Mouse (Mus musculus) CD4-positive, CD25-positive, alpha-beta regulatory T cell, adult 2 months (primary cell): ENCODE data around the gene Olfr1441.
A peak's percentile ranks its signal among the peaks of the same experiment; 100 is the strongest.

Experiments
- DNase-seq: peaks from one replicate; pipeline ENCODE4 v3.0.0-alpha.2; 2012; ENCODE audit warnings: low read depth, low spot score

Olfr1441 gene

DNA sequence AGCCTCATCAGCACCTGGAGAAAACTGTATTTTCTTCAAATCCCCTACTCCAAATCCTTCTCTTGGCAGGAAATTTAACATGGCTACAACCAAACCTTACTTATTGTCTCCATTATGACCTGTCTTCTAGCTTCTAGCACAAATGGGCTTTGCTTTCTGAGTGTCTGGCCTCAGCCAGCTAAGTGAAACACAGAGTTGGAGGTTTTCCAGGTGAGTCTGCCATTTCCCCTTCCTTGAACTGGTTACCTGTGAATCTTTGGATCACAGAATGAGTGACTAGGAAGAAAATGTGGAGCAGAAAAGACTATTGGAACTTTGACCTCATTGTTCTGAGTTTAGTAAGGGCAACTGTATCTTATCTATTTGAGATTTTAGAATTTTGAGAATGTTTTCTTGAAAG, at the start of gene Olfr1441:
Olfr1441 (plus strand) TSS at position 73 of the 400 bp plus-strand sequence.
- DNase-seq, result no peak

DNA sequence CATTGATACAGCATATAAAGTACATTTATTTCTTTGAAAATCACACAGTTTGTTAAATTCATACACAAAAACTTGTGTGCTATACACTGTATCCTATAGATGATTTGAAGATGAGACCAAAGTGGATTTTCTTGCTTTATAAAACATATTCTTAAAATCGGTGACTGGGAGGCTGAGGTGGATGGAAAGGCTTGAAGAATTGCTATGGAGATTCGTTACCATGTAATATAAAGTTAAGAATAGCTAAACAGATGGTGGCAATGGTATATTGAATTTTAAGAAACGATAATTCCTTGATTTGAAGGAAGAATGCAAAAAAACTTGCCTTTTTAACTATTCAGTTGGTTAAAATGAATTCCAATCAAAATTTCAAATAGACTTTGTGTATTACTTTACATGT, 44.2 kb upstream of the Olfr1441 start:
- no peak for DNase-seq

- no peak for DNase-seq
Measured at GRCm38 (mm10) chr19:12374465-12375025, 42.7 kb upstream of the Olfr1441 start.

DNA sequence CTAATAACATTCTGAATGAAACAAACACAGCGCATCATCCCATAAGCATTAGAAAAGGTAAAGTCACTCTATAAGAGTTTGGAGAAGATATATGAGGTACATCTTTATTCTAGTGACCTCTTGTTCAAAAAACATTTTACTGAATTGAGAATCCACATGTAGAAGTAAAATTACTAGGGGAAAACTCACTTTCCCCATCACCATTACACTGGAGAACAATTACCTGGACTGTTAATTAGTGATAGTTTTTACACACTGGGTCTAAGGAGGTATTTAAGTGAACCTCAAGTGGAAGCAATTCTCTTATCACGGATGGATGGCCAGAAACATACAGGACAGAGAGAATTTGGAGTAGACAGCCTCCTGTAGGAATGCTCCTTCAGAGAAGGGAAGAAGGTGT, 30.3 kb upstream of the Olfr1441 start, which contains the start of gene Olfr1440:
Olfr1440 (plus strand) TSS at position 301 of the 400 bp plus-strand sequence.
- no peak for DNase-seq

- DNase-seq, result no peak
Measured at GRCm38 (mm10) chr19:12413737-12414136, 3.5 kb upstream of the Olfr1441 start.

DNA sequence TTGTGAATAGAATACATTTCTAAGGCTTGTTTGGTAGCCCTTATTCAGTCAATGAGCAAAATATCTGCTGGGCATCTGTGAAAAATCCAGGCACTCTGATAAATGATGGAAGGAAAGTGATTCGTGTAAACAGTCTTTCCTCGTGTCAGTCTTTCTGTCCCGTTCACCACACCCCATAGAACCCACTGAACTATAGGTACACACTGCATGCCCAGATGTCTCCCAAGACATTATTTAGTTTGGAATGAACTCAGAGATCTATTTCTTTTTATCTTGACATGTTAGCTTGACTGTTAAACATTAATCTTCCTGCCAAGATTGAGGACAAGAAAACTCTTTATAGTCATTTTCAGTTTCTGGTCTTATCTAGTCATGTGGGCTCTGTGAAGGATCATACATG, 1.1 kb downstream of the Olfr1441 start:
- DNase-seq, result no peak

DNA sequence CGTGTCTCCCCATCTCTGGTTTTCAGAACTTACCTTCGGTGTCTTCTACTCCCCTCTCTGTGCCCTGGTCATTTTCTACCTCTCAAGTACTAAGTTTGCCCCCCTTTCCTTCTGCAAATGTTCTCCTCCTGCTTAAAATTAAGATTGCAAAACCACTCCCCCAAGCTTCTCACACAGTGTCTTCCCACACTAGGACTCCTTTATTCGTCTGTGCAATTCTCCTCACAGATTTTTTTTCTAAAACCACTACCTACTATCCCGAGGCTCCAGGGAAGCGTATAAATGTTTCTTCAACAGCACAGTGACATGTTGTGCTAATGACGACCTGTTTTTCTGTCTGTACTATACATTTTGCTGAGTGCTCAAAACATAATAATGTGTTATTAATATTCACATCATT, 3.3 kb downstream of the Olfr1441 start:
- no peak for DNase-seq

DNA sequence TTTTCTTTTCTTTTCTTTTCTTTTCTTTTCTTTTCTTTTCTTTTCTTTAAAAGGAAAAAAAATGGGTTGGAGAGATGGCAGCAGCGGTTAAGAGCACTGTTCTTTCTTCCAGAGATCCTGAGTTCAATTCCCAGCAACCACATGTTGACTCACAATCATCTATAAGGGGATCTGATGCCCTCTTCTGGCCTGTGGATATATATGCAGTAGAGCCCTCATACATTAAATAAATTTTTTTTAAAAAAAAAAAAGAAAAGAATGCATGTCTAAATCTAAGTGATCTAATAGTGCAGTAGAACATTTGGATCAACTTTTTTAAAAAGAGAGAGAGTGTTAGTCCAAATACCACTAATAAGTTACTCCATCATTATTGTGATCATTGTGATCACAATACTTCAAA, 4.4 kb downstream of the Olfr1441 start:
- DNase-seq, result no peak

- no peak for DNase-seq
Measured at GRCm38 (mm10) chr19:12427101-12427500, 9.9 kb downstream of the Olfr1441 start.

- no peak for DNase-seq
Measured at GRCm38 (mm10) chr19:12427605-12428004, 10.4 kb downstream of the Olfr1441 start, which contains the start of gene Pfpl. Gene Pfpl, plus strand, starts transcription at chr19:12427905.

DNA sequence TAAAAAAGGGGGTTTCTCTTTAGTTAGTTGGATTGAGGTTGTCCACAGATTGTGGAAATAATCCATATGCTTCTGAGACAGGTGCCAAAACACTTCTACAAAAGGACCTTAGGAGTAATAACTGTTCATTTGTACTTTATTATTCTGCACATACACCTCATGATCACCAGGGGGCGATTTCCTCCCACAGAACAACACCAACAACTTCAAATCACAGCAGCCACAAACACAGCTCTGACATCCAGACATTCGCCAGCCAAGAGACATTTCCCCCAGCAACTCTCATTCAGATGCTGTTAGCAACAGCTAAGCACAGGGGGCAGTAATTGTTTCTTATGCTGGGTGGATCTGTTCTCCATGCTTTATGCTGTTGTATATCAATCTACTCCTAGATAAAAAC, 15.8 kb downstream of the Olfr1441 start:
- peak; percentile 60 for DNase-seq

DNA sequence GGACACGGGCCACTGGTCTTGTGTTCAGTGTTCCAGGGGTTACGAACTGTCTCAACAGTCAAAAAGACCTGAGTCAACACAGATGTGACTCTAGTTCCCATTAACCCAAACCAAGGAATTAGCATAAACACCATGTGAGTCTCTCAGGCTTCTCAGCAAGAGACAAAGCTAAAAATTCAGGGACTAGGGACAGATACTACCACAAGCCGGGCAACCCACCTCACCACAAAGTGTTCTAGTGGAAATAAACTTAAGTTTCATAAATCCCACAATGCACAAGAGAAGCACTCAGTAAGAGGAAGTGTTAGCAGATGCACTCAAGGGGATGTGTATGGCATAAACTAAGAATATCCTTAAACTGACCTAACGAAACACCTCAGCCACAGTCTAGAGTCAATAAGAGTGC, 17.8 kb downstream of the Olfr1441 start:
- DNase-seq, result no peak

- no peak for DNase-seq
Measured at GRCm38 (mm10) chr19:12435750-12436524, 18.7 kb downstream of the Olfr1441 start.

- no peak for DNase-seq
Measured at GRCm38 (mm10) chr19:12439581-12439980, 22.3 kb downstream of the Olfr1441 start.

DNA sequence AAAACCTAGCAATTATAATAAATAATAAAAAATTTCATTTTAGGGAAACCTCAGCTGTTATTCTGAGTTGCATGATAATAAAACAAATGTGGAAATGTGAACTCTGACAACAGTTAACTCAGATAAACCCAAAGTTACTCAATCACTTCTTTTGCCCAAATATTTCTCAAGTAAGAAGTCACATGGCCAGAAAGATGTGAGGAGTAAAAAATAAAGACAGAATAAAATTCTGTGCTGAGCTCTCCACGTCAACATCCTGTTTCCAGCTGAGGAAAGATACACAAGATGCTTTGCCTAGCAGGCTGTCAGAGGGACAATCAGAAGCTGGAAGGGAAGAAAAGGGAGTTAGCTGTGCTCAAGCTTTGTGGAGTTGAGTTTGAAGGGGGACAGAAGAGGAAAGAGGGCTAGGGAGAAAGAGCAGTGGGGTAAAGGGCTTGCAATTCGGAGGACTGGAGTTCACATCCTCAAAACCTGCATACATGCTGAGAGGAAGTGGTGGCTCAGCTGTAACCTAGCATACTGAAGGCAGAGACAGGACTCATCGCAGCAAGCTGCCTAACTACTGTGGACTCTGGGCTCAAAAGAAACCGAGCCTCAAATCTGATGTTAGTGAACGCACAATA, 23.0 kb downstream of the Olfr1441 start:
- no peak for DNase-seq

- no peak for DNase-seq
Measured at GRCm38 (mm10) chr19:12442560-12442959, 25.3 kb downstream of the Olfr1441 start.

DNA sequence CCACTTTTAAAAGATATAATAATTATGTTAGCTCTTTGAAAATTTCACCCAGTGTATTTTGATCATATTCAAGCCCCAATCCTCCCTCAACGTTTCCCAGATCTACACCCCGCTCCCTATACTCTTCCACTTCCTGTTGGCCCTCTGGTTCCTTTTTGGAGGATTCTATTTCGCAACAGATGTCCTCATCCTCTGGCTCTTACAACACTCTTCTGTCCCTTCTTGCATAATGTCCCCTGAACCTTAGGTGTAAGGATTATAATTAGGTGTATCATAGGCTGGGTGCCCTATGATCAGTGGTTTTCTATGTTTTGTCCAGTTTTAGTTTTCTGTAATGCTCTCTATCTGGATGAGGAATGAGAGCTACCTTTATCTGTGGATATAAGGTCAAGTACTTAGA, 27.8 kb downstream of the Olfr1441 start:
- no peak for DNase-seq

DNA sequence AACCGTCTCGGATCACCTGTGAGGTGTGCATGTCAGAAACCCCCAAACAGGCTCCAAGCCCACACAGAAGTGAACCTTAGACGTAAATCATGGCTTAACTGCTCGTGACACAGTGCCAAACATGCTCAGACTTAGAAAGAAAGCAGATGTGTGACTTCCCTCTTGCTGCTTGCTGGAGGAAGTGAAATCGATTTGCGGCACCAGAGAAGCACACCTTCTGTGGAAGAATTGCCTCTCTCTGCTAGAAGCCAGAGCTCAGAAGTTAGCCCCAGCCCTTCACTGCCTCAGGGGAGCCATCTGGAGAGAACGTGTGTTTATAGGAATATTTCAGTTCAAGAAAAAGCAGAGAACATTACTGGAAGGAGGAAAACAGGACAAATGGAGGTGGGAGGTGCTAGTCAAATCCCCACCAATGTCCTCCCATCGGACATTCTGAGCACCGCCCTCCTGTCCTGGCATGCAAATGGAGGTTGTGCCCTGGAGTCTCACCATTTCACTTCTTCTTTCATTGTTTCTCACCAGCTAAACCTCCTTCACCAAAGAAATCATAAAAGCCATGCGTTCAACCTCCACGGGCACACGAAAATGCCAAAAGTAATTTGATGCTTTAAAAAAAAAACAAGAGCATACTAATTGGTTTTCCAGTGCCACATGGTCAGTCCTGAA, 40.3 kb downstream of the Olfr1441 start:
- no peak for DNase-seq

GRCm38 (mm10) chr19:12459516-12459915, 42.3 kb downstream of the Olfr1441 start:
- DNase-seq, result no peak

DNA sequence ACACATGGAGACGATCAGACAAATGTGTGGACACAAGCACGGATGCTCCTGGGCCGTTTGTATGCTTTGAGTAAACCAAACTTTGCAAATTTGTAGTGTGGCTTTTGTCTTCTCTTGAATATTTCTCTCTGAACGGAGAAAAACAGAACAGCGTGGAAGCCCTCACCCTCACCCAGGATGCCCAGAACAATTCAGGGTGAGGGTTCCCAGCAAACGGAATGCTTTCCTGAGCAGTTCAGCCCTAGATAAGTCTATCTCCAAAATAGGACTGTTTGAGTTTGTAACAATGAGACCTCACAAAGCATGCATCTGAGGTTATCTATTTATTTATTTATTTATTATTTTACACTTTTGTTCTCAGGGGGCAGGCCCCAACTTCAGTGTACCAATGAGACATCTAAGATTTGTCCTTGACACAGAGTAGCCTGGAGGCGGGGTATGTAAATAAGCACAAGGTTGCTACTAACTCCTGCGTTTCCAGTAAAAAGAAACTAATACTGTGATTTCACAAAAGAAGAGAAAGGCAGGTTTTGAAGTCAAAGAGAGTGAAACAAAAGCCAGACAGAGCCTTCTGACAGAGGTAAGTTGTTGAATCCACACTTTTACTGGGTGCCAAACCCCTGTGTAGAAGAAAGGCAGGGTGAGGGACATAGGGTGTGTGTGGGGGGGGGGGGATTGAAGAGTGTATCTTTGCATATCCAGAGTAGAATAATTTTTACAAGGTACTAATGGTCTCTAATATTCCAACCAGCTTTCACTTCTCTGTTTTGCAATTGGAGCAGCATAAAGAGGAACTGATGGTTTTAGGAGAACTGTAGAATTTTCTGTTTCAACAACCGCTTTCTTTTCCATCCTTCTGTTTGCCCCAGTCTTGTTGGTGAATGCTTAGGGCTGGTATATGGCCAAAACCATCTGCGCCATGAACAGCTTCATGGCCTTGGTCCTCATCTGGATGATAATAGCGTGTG, 43.3 kb downstream of the Olfr1441 start, which contains the start of gene Mpeg1:
Mpeg1 (plus strand) TSS at position 498 of the 968 bp plus-strand sequence.
- no peak for DNase-seq
